Mouse (Mus musculus): ENCODE measurements around the gene Maats1.

The Maats1 gene

GRCm38 (mm10) chr16:38370633-38371374 lies 28.9 kb upstream of the Maats1 start:
- DNase-seq (ENCODE audit: low spot score), result no peak

GRCm38 (mm10) chr16:38369992-38370484 lies 28.1 kb upstream of the Maats1 start:
- DNase-seq (ENCODE audit: low spot score), result no peak

- DNase-seq (ENCODE audit: low spot score), result no peak
These were observed 27.5 kb upstream of the Maats1 start for GRCm38 (mm10) chr16:38369431-38369830.

- DNase-seq (ENCODE audit: low spot score), result no peak
These were observed 27.1 kb upstream of the Maats1 start for GRCm38 (mm10) chr16:38369000-38369399.

GRCm38 (mm10) chr16:38368336-38368735 lies 26.4 kb upstream of the Maats1 start:
- DNase-seq (ENCODE audit: low spot score), result no peak

- no peak for DNase-seq (ENCODE audit: low spot score)
These were observed 24.3 kb upstream of the Maats1 start for GRCm38 (mm10) chr16:38366231-38366630.

GRCm38 (mm10) chr16:38365390-38365789 lies 23.4 kb upstream of the Maats1 start:
- DNase-seq (ENCODE audit: low spot score), result no peak

GRCm38 (mm10) chr16:38363657-38364056 lies 21.7 kb upstream of the Maats1 start:
- DNase-seq (ENCODE audit: low spot score), result no peak

GRCm38 (mm10) chr16:38363256-38363595 lies 21.3 kb upstream of the Maats1 start:
- DNase-seq (ENCODE audit: low spot score), result no peak

- DNase-seq (ENCODE audit: low spot score), result no peak
These were observed 20.7 kb upstream of the Maats1 start for GRCm38 (mm10) chr16:38362493-38363255.

- DNase-seq (ENCODE audit: low spot score), result no peak
These were observed 20.0 kb upstream of the Maats1 start, which contains the start of gene Popdc2 for GRCm38 (mm10) chr16:38361933-38362332. Popdc2 (plus strand) TSS chr16:38362209.

- no peak for DNase-seq (ENCODE audit: low spot score)
These were observed 18.4 kb upstream of the Maats1 start for GRCm38 (mm10) chr16:38360317-38360716.

GRCm38 (mm10) chr16:38359857-38360256 lies 17.9 kb upstream of the Maats1 start:
- no peak for DNase-seq (ENCODE audit: low spot score)

- no peak for DNase-seq (ENCODE audit: low spot score)
These were observed 17.3 kb upstream of the Maats1 start for GRCm38 (mm10) chr16:38359241-38359640.

GRCm38 (mm10) chr16:38358256-38358812 lies 16.4 kb upstream of the Maats1 start:
- DNase-seq (ENCODE audit: low spot score), result no peak

GRCm38 (mm10) chr16:38354185-38354913 lies 12.4 kb upstream of the Maats1 start:
- DNase-seq (ENCODE audit: low spot score), result no peak

GRCm38 (mm10) chr16:38353642-38354041 lies 11.7 kb upstream of the Maats1 start:
- no peak for DNase-seq (ENCODE audit: low spot score)

- no peak for DNase-seq (ENCODE audit: low spot score)
These were observed 10.9 kb upstream of the Maats1 start for GRCm38 (mm10) chr16:38352851-38353250.

- DNase-seq (ENCODE audit: low spot score), result no peak
These were observed 10.1 kb upstream of the Maats1 start for GRCm38 (mm10) chr16:38352031-38352430.

- no peak for DNase-seq (ENCODE audit: low spot score)
These were observed 9.0 kb upstream of the Maats1 start for GRCm38 (mm10) chr16:38350939-38351338.

GRCm38 (mm10) chr16:38350361-38350855 lies 8.5 kb upstream of the Maats1 start:
- DNase-seq (ENCODE audit: low spot score), result no peak

GRCm38 (mm10) chr16:38349881-38350280 lies 7.9 kb upstream of the Maats1 start:
- no peak for DNase-seq (ENCODE audit: low spot score)
